Mouse (Mus musculus) hindbrain, embryonic 14.5 days (tissue): ENCODE data around the gene Prkar2b. TPM values are rescaled to one million over a fixed set of nuclear protein-coding genes. Genes with fewer than 3 reads are reported as not detected.

Source experiments
- ATAC-seq: fragments of 200-750 bp; cut with Nextera tagmentation; 2 replicates; pipeline ENCODE4 v1.8.0; 2017; ENCODE audit warnings: moderate number of reproducible peaks, mild to moderate bottlenecking, moderate TSS enrichment, moderate library complexity; ENCODE audit not compliant: low FRiP score
- DNase-seq: peaks from one replicate; pipeline ENCODE4 v3.0.0-alpha.2; 2015; ENCODE audit warnings: low spot score
- H3K27ac ChIP-seq: fragments of 300-500 bp; sonication (generic); 2 replicates; pipeline ENCODE4 v1.5.1; 2014; ENCODE audit warnings: mild to moderate bottlenecking, moderate library complexity
- H3K27me3 ChIP-seq: fragments of 300-500 bp; sonication (generic); 2 replicates; pipeline ENCODE4 v1.6.1; 2014; ENCODE audit warnings: mild to moderate bottlenecking, low read length, mixed read lengths; ENCODE audit not compliant: control insufficient read depth, insufficient read depth
- H3K36me3 ChIP-seq: fragments of 300-500 bp; sonication (generic); replicated peaks from 2 replicates; pipeline ENCODE4 v1.6.1; 2014; ENCODE audit not compliant: control insufficient read depth, insufficient read depth
- H3K4me1 ChIP-seq: fragments of 300-500 bp; sonication (generic); replicated peaks from 2 replicates; pipeline ENCODE4 v1.6.1; 2014; ENCODE audit warnings: antibody characterized with exemption, low read length, mixed read lengths; ENCODE audit not compliant: control insufficient read depth, insufficient read depth
- H3K4me2 ChIP-seq: fragments of 300-500 bp; sonication (generic); replicated peaks from 2 replicates; pipeline ENCODE4 v1.6.1; 2014; ENCODE audit warnings: mild to moderate bottlenecking, moderate library complexity
- H3K4me3 ChIP-seq: fragments of 300-500 bp; sonication (generic); replicated peaks from 2 replicates; pipeline ENCODE4 v1.5.1; 2014; ENCODE audit warnings: mild to moderate bottlenecking, low read length
- H3K9ac ChIP-seq: fragments of 300-500 bp; sonication (generic); 2 replicates; pipeline ENCODE4 v1.6.1; 2014
- H3K9me3 ChIP-seq: fragments of 300-500 bp; sonication (generic); 2 replicates; pipeline ENCODE4 v1.6.1; 2016; ENCODE audit warnings: low read length; ENCODE audit not compliant: control insufficient read depth
- WGBS: fragments of 180-500 bp; shearing (Covaris S2); extraction: QIAGEN DNeasy Blood & Tissue Kit; methylation state at CpG from one replicate; pipeline ENCODE4 v1.1.7; 2014; 5-methylcytosine and 5-hydroxymethylcytosine counted together
- polyA plus RNA-seq: library from polyadenylated mRNA; unstranded; fragments of >200 nt; fragmentation: Nextera tagmentation; extraction: Ambion mirVana; gene quantifications from 2 replicates; pipeline ENCODE4 v1.2.1, GENCODE M21; 2014

Gene Prkar2b
- polyA plus RNA-seq, 1 experiment from 2014 or later, result 169 TPM

GRCm38 (mm10) chr12:32007646-32008045, 53.5 kb downstream of the Prkar2b start:
- H3K4me2 ChIP-seq, result no peak overlapping the region
- H3K27ac ChIP-seq, result no peak overlapping the region
- H3K27me3 ChIP-seq, result no peaks in the 10 kb centered on the region
- H3K4me1 ChIP-seq, result no peaks in the 10 kb centered on the region
- no peaks in the 10 kb centered on the region for H3K9me3 ChIP-seq
- H3K36me3 ChIP-seq, result no peaks in the 10 kb centered on the region
- ATAC-seq (no peak), DNase-seq (no peak)
- no peak overlapping the region for H3K9ac ChIP-seq
- H3K4me3 ChIP-seq, result no peak overlapping the region
- 70% methylated on average over 4 of the region's 4 CpGs for WGBS

- H3K4me2 ChIP-seq, result no peak overlapping the region
- H3K27ac ChIP-seq, result no peak overlapping the region
- no peaks in the 10 kb centered on the region for H3K4me1 ChIP-seq
- no peaks in the 10 kb centered on the region for H3K27me3 ChIP-seq
- DNase-seq, result no peak
- no peaks in the 10 kb centered on the region for H3K9me3 ChIP-seq
- 91% methylated on average over 8 of the region's 8 CpGs for WGBS
- H3K9ac ChIP-seq, result no peak overlapping the region
- H3K36me3 ChIP-seq, result no peaks in the 10 kb centered on the region
- no peak overlapping the region for H3K4me3 ChIP-seq
- no peak for ATAC-seq
Observed at GRCm38 (mm10) chr12:32007040-32007439, 54.1 kb downstream of the Prkar2b start.

GRCm38 (mm10) chr12:32006391-32006929, 54.6 kb downstream of the Prkar2b start:
- Histone ChIP-seq H3K36me3 (no peaks in the 10 kb centered on the region), H3K4me3 (no peak overlapping the region), H3K9me3 (no peaks in the 10 kb centered on the region), H3K27ac (no peak overlapping the region), H3K4me1 (no peaks in the 10 kb centered on the region), H3K4me2 (no peak overlapping the region), H3K9ac (no peak overlapping the region), H3K27me3 (no peaks in the 10 kb centered on the region)
- 91% methylated on average over 10 of the region's 10 CpGs for WGBS
- ATAC-seq, result no peak
- no peak for DNase-seq

- ATAC-seq (no peak), DNase-seq (no peak)
- no peaks in the 10 kb centered on the region for H3K27me3 ChIP-seq
- no peaks in the 10 kb centered on the region for H3K4me1 ChIP-seq
- H3K9me3 ChIP-seq, result no peaks in the 10 kb centered on the region
- H3K4me3 ChIP-seq, result no peak overlapping the region
- H3K27ac ChIP-seq, result no peak overlapping the region
- no peak overlapping the region for H3K9ac ChIP-seq
- no peak overlapping the region for H3K4me2 ChIP-seq
- H3K36me3 ChIP-seq, result no peaks in the 10 kb centered on the region
- WGBS, result 88% methylated on average over 7 of the region's 7 CpGs
Observed at GRCm38 (mm10) chr12:32000464-32000863, 60.6 kb downstream of the Prkar2b start.

GRCm38 (mm10) chr12:31998706-31999105, 62.4 kb downstream of the Prkar2b start:
- no peaks in the 10 kb centered on the region for H3K9me3 ChIP-seq
- no peak for ATAC-seq
- H3K36me3 ChIP-seq, result no peaks in the 10 kb centered on the region
- no peaks in the 10 kb centered on the region for H3K27me3 ChIP-seq
- 85% methylated on average over 5 of the region's 5 CpGs for WGBS
- no peak overlapping the region for H3K4me3 ChIP-seq
- DNase-seq, result no peak
- no peak overlapping the region for H3K9ac ChIP-seq
- no peaks in the 10 kb centered on the region for H3K4me1 ChIP-seq
- no peak overlapping the region for H3K27ac ChIP-seq
- no peak overlapping the region for H3K4me2 ChIP-seq

- ATAC-seq (no peak), DNase-seq (no peak)
- Histone ChIP-seq H3K36me3 (0 out of 2 replicates have a peak, but pooled peaks cover 4% of the 10 kb centered on the region), H3K27ac (no peak overlapping the region), H3K4me2 (no peak overlapping the region), H3K4me3 (no peak overlapping the region), H3K9me3 (no peaks in the 10 kb centered on the region), H3K9ac (no peak overlapping the region), H3K4me1 (no peaks in the 10 kb centered on the region), H3K27me3 (no peaks in the 10 kb centered on the region)
- 69% methylated on average over 3 of the region's 3 CpGs for WGBS
Observed at GRCm38 (mm10) chr12:31997328-31997878, 63.7 kb downstream of the Prkar2b start.

GRCm38 (mm10) chr12:31996877-31997276, 64.2 kb downstream of the Prkar2b start:
- H3K27me3 ChIP-seq, result no peaks in the 10 kb centered on the region
- ATAC-seq, result no peak
- no peak overlapping the region for H3K27ac ChIP-seq
- H3K4me1 ChIP-seq, result no peaks in the 10 kb centered on the region
- H3K9ac ChIP-seq, result no peak overlapping the region
- H3K36me3 ChIP-seq, result 0 out of 2 replicates have a peak, but pooled peaks cover 5% of the 10 kb centered on the region
- no peak for DNase-seq
- H3K4me3 ChIP-seq, result no peak overlapping the region
- H3K4me2 ChIP-seq, result no peak overlapping the region
- WGBS, result 69% methylated on average over 5 of the region's 5 CpGs
- no peaks in the 10 kb centered on the region for H3K9me3 ChIP-seq

GRCm38 (mm10) chr12:31990575-31990974, 70.5 kb downstream of the Prkar2b start:
- DNase-seq, result no peak
- Histone ChIP-seq H3K4me1 (no peaks in the 10 kb centered on the region), H3K9ac (no peak overlapping the region), H3K27me3 (no peaks in the 10 kb centered on the region), H3K27ac (no peak overlapping the region), H3K36me3 (0 out of 2 replicates have a peak, but pooled peaks cover 10% of the 10 kb centered on the region), H3K9me3 (no peaks in the 10 kb centered on the region), H3K4me3 (no peak overlapping the region), H3K4me2 (no peak overlapping the region)
- 92% methylated on average over 4 of the region's 4 CpGs for WGBS
- ATAC-seq, result no peak

GRCm38 (mm10) chr12:31989726-31990125, 71.4 kb downstream of the Prkar2b start:
- Histone ChIP-seq H3K27ac (no peak overlapping the region), H3K9ac (no peak overlapping the region), H3K36me3 (0 out of 2 replicates have a peak, but pooled peaks cover 10% of the 10 kb centered on the region), H3K4me1 (no peaks in the 10 kb centered on the region), H3K27me3 (no peaks in the 10 kb centered on the region), H3K9me3 (no peaks in the 10 kb centered on the region), H3K4me3 (no peak overlapping the region), H3K4me2 (no peak overlapping the region)
- ATAC-seq (no peak), DNase-seq (no peak)

- DNase-seq (no peak), ATAC-seq (no peak)
- Histone ChIP-seq H3K4me2 (no peak overlapping the region), H3K27me3 (no peaks in the 10 kb centered on the region), H3K4me3 (no peak overlapping the region), H3K9me3 (no peaks in the 10 kb centered on the region), H3K9ac (no peak overlapping the region), H3K27ac (no peak overlapping the region), H3K4me1 (peaks cover 14% of the 10 kb centered on the region; the same call in 1 of the 2 replicates), H3K36me3 (0 out of 2 replicates have a peak, but pooled peaks cover 5% of the 10 kb centered on the region)
- 90% methylated on average over 2 of the region's 2 CpGs for WGBS
Observed at GRCm38 (mm10) chr12:31986463-31986862, 74.6 kb downstream of the Prkar2b start.
